Mouse (Mus musculus): ENCODE results near the gene Trim30b.

GRCm38 (mm10) chr7:104398492-104398891 is 28.8 kb upstream of the Trim30b start:
- TF ChIP-seq POLR2A (IDR thresholded peaks at IDR 0.05; ENCODE audit: low read depth, low read length) (no peak; the same call in 1 of the 2 replicates), CTCF (IDR thresholded peaks at IDR 0.05; ENCODE audit: extremely low read depth, insufficient read depth, insufficient read length, insufficient replicate concordance) (no peak)
